Mouse (Mus musculus): ENCODE measurements at regions not wholly inside any gene's neighbourhood (a gene's known extent, or its start where the extent isn't known, plus 50 kb on each side); places are given as distances from the start of the nearest gene placed in this dataset.

- H3K36me3 ChIP-seq (replicated peaks) = no peaks in the 10 kb centered on the region
- WGBS (ENCODE audit: insufficient replicate concordance) = 55% methylated on average over 9 of the region's 9 CpGs
- H3K4me3 ChIP-seq (replicated peaks) = no peak overlapping the region
- H3K4me1 ChIP-seq (replicated peaks) = no peaks in the 10 kb centered on the region
- no peaks in the 10 kb centered on the region for H3K9me3 ChIP-seq (replicated peaks)
- H3K9ac ChIP-seq = no peak overlapping the region
- ATAC-seq (ENCODE audit: insufficient read depth) = no peak
- no peaks in the 10 kb centered on the region for H3K27me3 ChIP-seq
- H3K4me2 ChIP-seq = no peak overlapping the region
- no peak overlapping the region for H3K27ac ChIP-seq (replicated peaks)
Observed at GRCm38 (mm10) chr4:125439856-125440255, 50.6 kb upstream of the Grik3 start.

GRCm38 (mm10) chr4:125437161-125437822 is 53.2 kb upstream of the Grik3 start:
- 57% methylated on average over 13 of the region's 13 CpGs for WGBS (ENCODE audit: insufficient replicate concordance)

DNA sequence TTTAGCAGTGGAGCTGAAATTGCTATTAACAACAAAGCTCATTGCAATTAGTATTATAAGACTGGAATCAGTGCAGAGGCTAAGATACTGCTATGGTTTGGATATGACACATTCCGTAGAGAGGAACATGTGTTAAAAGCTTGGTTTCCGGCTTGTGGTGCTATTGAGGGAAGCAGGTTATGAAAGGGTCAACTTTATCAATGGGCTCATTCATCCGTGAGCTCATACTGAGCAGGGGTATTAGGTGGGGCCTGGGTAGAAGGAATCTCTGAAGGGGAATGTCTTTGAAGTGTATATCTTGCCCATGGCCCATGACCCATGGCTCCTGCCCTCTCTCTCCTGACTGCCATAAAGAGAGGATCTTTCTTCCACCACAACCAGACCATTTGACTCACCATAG is 57.0 kb upstream of the Grik3 start:
- no peaks in the 10 kb centered on the region for H3K9me3 ChIP-seq (replicated peaks)
- H3K36me3 ChIP-seq (replicated peaks) = no peaks in the 10 kb centered on the region
- WGBS (ENCODE audit: insufficient replicate concordance) = 50% methylated on average over 3 of the region's 3 CpGs
- H3K4me2 ChIP-seq = no peak overlapping the region
- no peaks in the 10 kb centered on the region for H3K4me1 ChIP-seq (replicated peaks)
- H3K4me3 ChIP-seq (replicated peaks) = no peak overlapping the region
- no peaks in the 10 kb centered on the region for H3K27me3 ChIP-seq
- H3K9ac ChIP-seq = no peak overlapping the region
- ATAC-seq (ENCODE audit: insufficient read depth) = no peak
- H3K27ac ChIP-seq (replicated peaks) = no peak overlapping the region

More at GRCm38 (mm10) chr4:125437161-125437822, 53.2 kb upstream of the Grik3 start:
- no peaks in the 10 kb centered on the region for H3K36me3 ChIP-seq (replicated peaks)
- H3K4me3 ChIP-seq (replicated peaks) = no peak overlapping the region
- H3K4me2 ChIP-seq = no peak overlapping the region
- H3K4me1 ChIP-seq (replicated peaks) = no peaks in the 10 kb centered on the region
- H3K27me3 ChIP-seq = no peaks in the 10 kb centered on the region
- H3K9me3 ChIP-seq (replicated peaks) = no peaks in the 10 kb centered on the region
- H3K9ac ChIP-seq = no peak overlapping the region
- no peak for ATAC-seq (ENCODE audit: insufficient read depth)
- H3K27ac ChIP-seq (replicated peaks) = no peak overlapping the region

- Histone ChIP-seq H3K27me3 (no peaks in the 10 kb centered on the region), H3K9me3 (replicated peaks) (no peaks in the 10 kb centered on the region), H3K27ac (replicated peaks) (no peak overlapping the region), H3K4me1 (replicated peaks) (no peaks in the 10 kb centered on the region), H3K4me3 (replicated peaks) (no peak overlapping the region), H3K36me3 (replicated peaks) (no peaks in the 10 kb centered on the region), H3K9ac (no peak overlapping the region), H3K4me2 (no peak overlapping the region)
- no peak for ATAC-seq (ENCODE audit: insufficient read depth)
Observed at GRCm38 (mm10) chr4:125431648-125432047, 58.9 kb upstream of the Grik3 start.

GRCm38 (mm10) chr4:125430845-125431244 is 59.7 kb upstream of the Grik3 start:
- no peak overlapping the region for H3K4me2 ChIP-seq
- no peak overlapping the region for H3K27ac ChIP-seq (replicated peaks)
- H3K9me3 ChIP-seq (replicated peaks) = no peaks in the 10 kb centered on the region
- no peaks in the 10 kb centered on the region for H3K36me3 ChIP-seq (replicated peaks)
- no peak overlapping the region for H3K4me3 ChIP-seq (replicated peaks)
- no peak overlapping the region for H3K9ac ChIP-seq
- 23% methylated on average over 4 of the region's 4 CpGs for whole genome bisulfite sequencing (ENCODE audit: insufficient replicate concordance)
- H3K27me3 ChIP-seq = no peaks in the 10 kb centered on the region
- no peaks in the 10 kb centered on the region for H3K4me1 ChIP-seq (replicated peaks)
- no peak for ATAC-seq (ENCODE audit: insufficient read depth)

DNA sequence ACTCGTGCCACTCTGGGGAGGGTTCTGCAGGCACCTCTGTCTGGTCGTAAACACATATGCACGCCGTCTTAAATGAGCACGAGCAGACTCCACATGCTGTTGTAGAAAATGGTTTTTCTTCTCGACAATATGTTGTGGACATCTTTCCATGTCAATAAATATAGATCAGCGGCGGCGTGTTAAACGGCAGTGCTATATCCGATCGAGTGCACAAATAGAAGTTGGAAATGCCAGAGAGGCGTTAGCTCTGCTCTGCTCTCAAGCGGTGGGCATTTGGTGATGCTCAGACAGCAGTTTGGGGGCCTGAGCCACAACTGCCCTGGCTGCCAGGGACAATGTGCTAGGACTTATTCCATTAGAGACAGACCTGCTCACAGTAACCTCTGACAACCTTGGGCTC is 61.8 kb upstream of the Grik3 start:
- Histone ChIP-seq H3K36me3 (replicated peaks) (no peaks in the 10 kb centered on the region), H3K4me2 (no peak overlapping the region), H3K9ac (no peak overlapping the region), H3K4me1 (replicated peaks) (no peaks in the 10 kb centered on the region), H3K4me3 (replicated peaks) (no peak overlapping the region), H3K27me3 (0 out of 2 replicates have a peak, but pooled peaks cover 4% of the 10 kb centered on the region), H3K9me3 (replicated peaks) (no peaks in the 10 kb centered on the region), H3K27ac (replicated peaks) (no peak overlapping the region)
- ATAC-seq (ENCODE audit: insufficient read depth) = no peak
- 69% methylated on average over 14 of the region's 14 CpGs for WGBS (ENCODE audit: insufficient replicate concordance)

DNA sequence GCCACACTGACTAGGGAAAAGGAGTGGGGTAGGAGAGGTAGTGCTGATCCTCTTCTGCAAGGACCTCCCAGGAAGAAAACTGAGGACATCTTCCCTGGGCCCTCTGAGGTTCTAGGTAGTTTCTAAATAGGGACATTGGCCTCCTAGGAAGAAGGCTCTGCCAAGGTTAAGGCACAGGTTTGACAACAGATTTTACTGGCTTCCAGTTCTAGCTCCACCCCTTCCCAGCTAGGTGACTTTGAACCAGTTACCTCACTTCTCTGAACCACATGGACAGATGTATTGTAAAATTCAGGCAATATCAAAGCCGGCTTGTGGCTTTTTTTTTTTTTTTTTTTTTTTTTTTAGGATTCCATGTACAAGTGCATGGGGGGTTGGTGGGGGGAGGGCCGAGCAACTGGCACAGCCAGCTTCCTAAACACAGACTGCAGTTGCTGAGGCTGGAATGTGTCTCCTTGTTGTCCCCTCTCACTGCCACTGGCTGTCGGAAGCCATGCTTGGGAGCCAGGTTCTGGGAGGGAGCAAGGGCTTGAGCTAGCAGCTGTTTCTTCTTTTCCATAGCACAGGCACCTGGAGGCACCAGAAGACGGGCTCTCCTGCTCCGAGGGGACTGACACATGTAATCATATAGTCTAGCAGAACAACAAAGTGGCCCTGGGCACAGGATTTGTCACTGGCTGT is 69.8 kb upstream of the Grik3 start:
- Histone ChIP-seq H3K9me3 (replicated peaks) (no peaks in the 10 kb centered on the region), H3K27ac (replicated peaks) (no peak overlapping the region), H3K4me2 (no peak overlapping the region), H3K4me1 (replicated peaks) (no peaks in the 10 kb centered on the region), H3K9ac (no peak overlapping the region), H3K36me3 (replicated peaks) (no peaks in the 10 kb centered on the region), H3K27me3 (0 out of 2 replicates have a peak, but pooled peaks cover 4% of the 10 kb centered on the region), H3K4me3 (replicated peaks) (no peak overlapping the region)
- ATAC-seq (ENCODE audit: insufficient read depth) = no peak
- WGBS (ENCODE audit: insufficient replicate concordance) = 35% methylated on average over 5 of the region's 5 CpGs

DNA sequence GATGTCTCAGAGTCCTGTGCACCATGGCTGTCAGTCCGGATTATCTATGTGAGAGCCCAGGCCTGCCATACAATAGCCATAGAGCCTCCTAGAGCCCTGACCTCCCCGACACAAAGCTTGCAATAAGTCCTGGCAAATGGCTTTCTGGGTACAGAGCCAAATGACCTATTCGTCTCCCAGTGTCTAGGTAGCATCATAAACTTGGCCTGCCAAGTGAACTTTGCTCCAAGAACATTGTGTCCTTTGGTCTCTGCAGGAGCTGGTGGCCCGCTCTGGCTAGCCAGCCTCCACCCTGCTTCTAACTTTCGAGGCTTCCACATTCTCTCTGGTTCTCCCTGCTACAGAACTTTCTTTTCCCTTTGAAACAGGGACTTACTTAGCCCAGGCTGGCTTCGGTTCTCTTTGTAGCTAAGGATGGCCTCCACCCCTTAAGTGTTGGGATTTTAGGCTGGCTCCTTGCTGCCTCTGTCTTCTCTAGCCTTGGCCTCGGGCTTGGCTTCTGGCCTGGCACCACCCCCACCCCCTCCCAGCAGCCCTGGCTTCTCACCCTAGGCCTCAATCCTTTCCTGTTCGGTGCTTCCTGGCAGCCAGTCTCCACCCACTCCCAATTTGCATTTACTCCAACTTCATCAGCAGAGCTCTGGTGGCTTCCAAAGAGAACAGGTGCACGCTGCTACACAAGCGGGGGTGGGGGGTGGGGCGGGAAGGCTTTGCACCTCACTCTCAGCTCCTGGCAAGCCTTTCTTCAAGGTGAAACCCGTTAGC is 70.8 kb upstream of the Grik3 start:
- Histone ChIP-seq H3K4me1 (replicated peaks) (no peaks in the 10 kb centered on the region), H3K27ac (replicated peaks) (no peak overlapping the region), H3K4me2 (no peak overlapping the region), H3K27me3 (no peaks in the 10 kb centered on the region), H3K9ac (no peak overlapping the region), H3K9me3 (replicated peaks) (no peaks in the 10 kb centered on the region), H3K36me3 (replicated peaks) (no peaks in the 10 kb centered on the region), H3K4me3 (replicated peaks) (no peak overlapping the region)
- ATAC-seq (ENCODE audit: insufficient read depth) = no peak
- 30% methylated on average over 12 of the region's 12 CpGs for WGBS (ENCODE audit: insufficient replicate concordance)

DNA sequence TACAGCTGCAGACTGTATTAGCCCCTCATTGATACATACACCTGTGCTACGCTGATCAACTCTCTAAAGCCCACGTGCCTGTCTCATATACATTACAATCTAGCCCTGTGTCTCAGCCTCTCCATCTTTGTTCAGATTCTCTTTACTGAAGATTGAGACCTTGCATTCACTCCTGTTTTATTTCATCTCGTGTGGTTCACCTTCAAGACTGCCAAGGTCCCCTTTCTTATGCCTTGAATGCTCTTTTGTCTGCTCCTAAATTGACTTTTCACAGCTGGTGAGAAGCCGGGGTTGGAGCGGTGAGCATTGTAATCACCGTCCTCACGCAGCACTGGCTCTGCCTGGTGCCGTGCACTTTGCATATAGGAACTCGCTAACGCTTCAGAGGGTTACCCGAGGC is 75.2 kb upstream of the Grik3 start:
- WGBS (ENCODE audit: insufficient replicate concordance) = 45% methylated on average over 11 of the region's 11 CpGs
- Histone ChIP-seq H3K4me2 (no peak overlapping the region), H3K4me3 (replicated peaks) (no peak overlapping the region), H3K27me3 (no peaks in the 10 kb centered on the region), H3K4me1 (replicated peaks) (no peaks in the 10 kb centered on the region; the same call in 1 of the 2 replicates), H3K27ac (replicated peaks) (no peak overlapping the region), H3K9me3 (replicated peaks) (no peaks in the 10 kb centered on the region), H3K9ac (no peak overlapping the region), H3K36me3 (replicated peaks) (no peaks in the 10 kb centered on the region)
- no peak for ATAC-seq (ENCODE audit: insufficient read depth)

- Histone ChIP-seq H3K4me3 (replicated peaks) (no peak overlapping the region), H3K9me3 (replicated peaks) (no peaks in the 10 kb centered on the region), H3K9ac (no peak overlapping the region), H3K27me3 (no peaks in the 10 kb centered on the region), H3K4me2 (no peak overlapping the region), H3K36me3 (replicated peaks) (no peaks in the 10 kb centered on the region), H3K27ac (replicated peaks) (no peak overlapping the region), H3K4me1 (replicated peaks) (no peaks in the 10 kb centered on the region; the same call in 1 of the 2 replicates)
- 72% methylated on average over 7 of the region's 7 CpGs for WGBS (ENCODE audit: insufficient replicate concordance)
- no peak for ATAC-seq (ENCODE audit: insufficient read depth)
Observed at GRCm38 (mm10) chr4:125413833-125414719, 76.4 kb upstream of the Grik3 start.

Data from liver, embryonic 15.5 days (tissue).